Mouse (Mus musculus): ENCODE results near the gene Ttc28. TPM values are rescaled to one million over a fixed set of nuclear protein-coding genes. Genes with fewer than 3 reads are reported as not detected.

The Ttc28 gene
- total RNA-seq, 1 experiment = 5.8 TPM

- H3K27ac ChIP-seq (ENCODE audit: insufficient read depth, low read depth, low read length, poor library complexity, severe bottlenecking) = no peak overlapping the region
- H3K9ac ChIP-seq (ENCODE audit: insufficient read depth, low read depth, low read length, poor library complexity, severe bottlenecking) = no peak overlapping the region
- H3K4me3 ChIP-seq (ENCODE audit: insufficient read depth in 1 of 2, low read depth in 1 of 2, low read length in 2 of 2, poor library complexity in 1 of 2, severe bottlenecking in 1 of 2) = no peak overlapping the region
- in situ Hi-C loops (cut with MboI; ENCODE audit: low sequenced_read_pairs in 2 of 2, unreplicated experiment in 2 of 2) = no loop called here
- H3K9me3 ChIP-seq (ENCODE audit: control insufficient read depth, insufficient read depth, low read depth, low read length) = no peaks in the 10 kb centered on the region
- TF ChIP-seq ZNF384 (IDR thresholded peaks at IDR 0.05; ENCODE audit: low read depth, low read length) (no peak), MAFK (IDR thresholded peaks at IDR 0.05; ENCODE audit: insufficient read depth, low read depth, low read length) (no peak), ZC3H11A (IDR thresholded peaks at IDR 0.05; ENCODE audit: borderline replicate concordance, low read depth, low read length) (no peak), CHD2 (IDR thresholded peaks at IDR 0.05; ENCODE audit: low read depth, low read length) (no peak), HCFC1 (IDR thresholded peaks at IDR 0.05; ENCODE audit: borderline replicate concordance, insufficient read depth, low read length) (no peak)
- no peaks in the 10 kb centered on the region for H3K36me3 ChIP-seq (ENCODE audit: control insufficient read depth, insufficient read depth, low read length, poor library complexity, severe bottlenecking)
- no peak for DNase-seq (ENCODE audit: low read depth, low spot score)
- no peaks in the 10 kb centered on the region; a peak in 1 of 4 replicates for H3K4me1 ChIP-seq (ENCODE audit: control insufficient read depth in 2 of 2, insufficient read depth in 2 of 2, low read length in 2 of 2, poor library complexity in 1 of 2)
Observed at GRCm38 (mm10) chr5:111213935-111214450, 334.4 kb downstream of the Ttc28 start.

- TF ChIP-seq ZC3H11A (IDR thresholded peaks at IDR 0.05; ENCODE audit: borderline replicate concordance, low read depth, low read length) = no peak
- TF ChIP-seq CHD2 (IDR thresholded peaks at IDR 0.05; ENCODE audit: low read depth, low read length) = no peak
- TF ChIP-seq MAFK (IDR thresholded peaks at IDR 0.05; ENCODE audit: insufficient read depth, low read depth, low read length) = no peak
- TF ChIP-seq ZNF384 (IDR thresholded peaks at IDR 0.05; ENCODE audit: low read depth, low read length) = no peak
- no peak for TF ChIP-seq HCFC1 (IDR thresholded peaks at IDR 0.05; ENCODE audit: borderline replicate concordance, insufficient read depth, low read length)
- H3K36me3 ChIP-seq (ENCODE audit: control insufficient read depth, insufficient read depth, low read length, poor library complexity, severe bottlenecking) = no peaks in the 10 kb centered on the region
- no peaks in the 10 kb centered on the region; a peak in 1 of 4 replicates for H3K4me1 ChIP-seq (ENCODE audit: control insufficient read depth in 2 of 2, insufficient read depth in 2 of 2, low read length in 2 of 2, poor library complexity in 1 of 2)
- H3K9me3 ChIP-seq (ENCODE audit: control insufficient read depth, insufficient read depth, low read depth, low read length) = no peaks in the 10 kb centered on the region
- H3K9ac ChIP-seq (ENCODE audit: insufficient read depth, low read depth, low read length, poor library complexity, severe bottlenecking) = no peak overlapping the region
- in situ Hi-C loops (cut with MboI; ENCODE audit: low sequenced_read_pairs in 2 of 2, unreplicated experiment in 2 of 2) = no loop called here
- no peak overlapping the region for H3K27ac ChIP-seq (ENCODE audit: insufficient read depth, low read depth, low read length, poor library complexity, severe bottlenecking)
- DNase-seq (ENCODE audit: low read depth, low spot score) = no peak
- no peak overlapping the region for H3K4me3 ChIP-seq (ENCODE audit: insufficient read depth in 1 of 2, low read depth in 1 of 2, low read length in 2 of 2, poor library complexity in 1 of 2, severe bottlenecking in 1 of 2)
Observed at GRCm38 (mm10) chr5:111214890-111215289, 335.3 kb downstream of the Ttc28 start.

GRCm38 (mm10) chr5:111215722-111216121, 336.1 kb downstream of the Ttc28 start:
- in situ Hi-C loops (cut with MboI; ENCODE audit: low sequenced_read_pairs in 2 of 2, unreplicated experiment in 2 of 2) = no loop called here
- no peaks in the 10 kb centered on the region; a peak in 1 of 4 replicates for H3K4me1 ChIP-seq (ENCODE audit: control insufficient read depth in 2 of 2, insufficient read depth in 2 of 2, low read length in 2 of 2, poor library complexity in 1 of 2)

GRCm38 (mm10) chr5:111216166-111216565, 336.6 kb downstream of the Ttc28 start:
- Histone ChIP-seq H3K36me3 (ENCODE audit: control insufficient read depth, insufficient read depth, low read length, poor library complexity, severe bottlenecking) (no peaks in the 10 kb centered on the region), H3K9me3 (ENCODE audit: control insufficient read depth, insufficient read depth, low read depth, low read length) (no peaks in the 10 kb centered on the region), H3K4me3 (ENCODE audit: insufficient read depth in 1 of 2, low read depth in 1 of 2, low read length in 2 of 2, poor library complexity in 1 of 2, severe bottlenecking in 1 of 2) (no peak overlapping the region), H3K4me1 (ENCODE audit: control insufficient read depth in 2 of 2, insufficient read depth in 2 of 2, low read length in 2 of 2, poor library complexity in 1 of 2) (no peaks in the 10 kb centered on the region; a peak in 1 of 4 replicates), H3K9ac (ENCODE audit: insufficient read depth, low read depth, low read length, poor library complexity, severe bottlenecking) (no peak overlapping the region), H3K27ac (ENCODE audit: insufficient read depth, low read depth, low read length, poor library complexity, severe bottlenecking) (no peak overlapping the region)
- no peak for DNase-seq (ENCODE audit: low read depth, low spot score)
- no peak for TF ChIP-seq HCFC1 (IDR thresholded peaks at IDR 0.05; ENCODE audit: borderline replicate concordance, insufficient read depth, low read length)
- no peak for TF ChIP-seq CHD2 (IDR thresholded peaks at IDR 0.05; ENCODE audit: low read depth, low read length)
- TF ChIP-seq ZC3H11A (IDR thresholded peaks at IDR 0.05; ENCODE audit: borderline replicate concordance, low read depth, low read length) = no peak
- no peak for TF ChIP-seq ZNF384 (IDR thresholded peaks at IDR 0.05; ENCODE audit: low read depth, low read length)
- no peak for TF ChIP-seq MAFK (IDR thresholded peaks at IDR 0.05; ENCODE audit: insufficient read depth, low read depth, low read length)
- in situ Hi-C loops (cut with MboI; ENCODE audit: low sequenced_read_pairs in 2 of 2, unreplicated experiment in 2 of 2) = no loop called here

More at GRCm38 (mm10) chr5:111215722-111216121, 336.1 kb downstream of the Ttc28 start:
- DNase-seq (ENCODE audit: low read depth, low spot score) = no peak
- no peak overlapping the region for H3K9ac ChIP-seq (ENCODE audit: insufficient read depth, low read depth, low read length, poor library complexity, severe bottlenecking)
- TF ChIP-seq ZNF384 (IDR thresholded peaks at IDR 0.05; ENCODE audit: low read depth, low read length) (no peak), ZC3H11A (IDR thresholded peaks at IDR 0.05; ENCODE audit: borderline replicate concordance, low read depth, low read length) (no peak), MAFK (IDR thresholded peaks at IDR 0.05; ENCODE audit: insufficient read depth, low read depth, low read length) (no peak), HCFC1 (IDR thresholded peaks at IDR 0.05; ENCODE audit: borderline replicate concordance, insufficient read depth, low read length) (no peak)
- no peaks in the 10 kb centered on the region for H3K36me3 ChIP-seq (ENCODE audit: control insufficient read depth, insufficient read depth, low read length, poor library complexity, severe bottlenecking)
- no peaks in the 10 kb centered on the region for H3K9me3 ChIP-seq (ENCODE audit: control insufficient read depth, insufficient read depth, low read depth, low read length)
- no peak overlapping the region for H3K27ac ChIP-seq (ENCODE audit: insufficient read depth, low read depth, low read length, poor library complexity, severe bottlenecking)
- H3K4me3 ChIP-seq (ENCODE audit: insufficient read depth in 1 of 2, low read depth in 1 of 2, low read length in 2 of 2, poor library complexity in 1 of 2, severe bottlenecking in 1 of 2) = no peak overlapping the region
